Mouse (Mus musculus): Measurements from ENCODE around the gene Fbxo2. TPM values are rescaled to one million over a fixed set of nuclear protein-coding genes. Genes with fewer than 3 reads are reported as not detected.

The Fbxo2 gene
- polyA plus RNA-seq, 1 experiment from 2014 or later, result 1.2 TPM

DNA sequence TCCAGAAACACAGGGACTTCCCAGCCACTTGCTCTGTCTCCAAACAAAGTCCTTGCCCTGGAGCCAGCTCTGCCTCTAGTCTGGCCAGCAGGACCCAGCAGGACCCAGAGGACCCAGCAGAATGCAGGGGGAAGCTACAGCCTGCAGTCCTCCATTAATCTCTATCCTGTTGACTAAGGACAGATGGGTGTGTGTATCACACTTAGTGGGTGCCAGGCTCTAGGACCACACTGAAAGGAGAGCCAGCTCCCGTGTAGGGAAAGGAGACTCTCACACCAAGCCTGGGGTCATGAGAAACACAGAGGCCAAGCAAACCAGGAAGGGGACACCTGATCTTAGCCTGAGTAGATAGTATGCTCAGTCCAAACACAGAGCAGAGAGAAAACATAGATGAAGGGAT, 32.2 kb upstream of the Fbxo2 start:
- 72% methylated on average over 1 of the region's 1 CpGs for WGBS
- Histone ChIP-seq H3K4me1 (peaks cover 55% of the 10 kb centered on the region), H3K9me3 (no peaks in the 10 kb centered on the region), H3K9ac (no peak overlapping the region), H3K4me3 (replicated peaks) (no peak overlapping the region), H3K36me3 (replicated peaks) (no peaks in the 10 kb centered on the region), H3K27me3 (peaks cover 32% of the 10 kb centered on the region), H3K27ac (no peak overlapping the region), H3K4me2 (peak overlapping the region; percentile 91)
- ATAC-seq (ENCODE audit: low FRiP score), result no peak

- H3K9me3 ChIP-seq, result no peaks in the 10 kb centered on the region
- no peak overlapping the region for H3K27ac ChIP-seq
- peaks cover 50% of the 10 kb centered on the region for H3K4me1 ChIP-seq
- H3K27me3 ChIP-seq, result peaks cover 32% of the 10 kb centered on the region
- 0 out of 2 replicates have a peak overlapping the region, but pooled peaks have one; percentile 29 for H3K9ac ChIP-seq
- ATAC-seq (ENCODE audit: low FRiP score), result no peak
- WGBS, result 79% methylated on average over 2 of the region's 2 CpGs
- peak overlapping the region; percentile 91 for H3K4me2 ChIP-seq
- H3K4me3 ChIP-seq (replicated peaks), result peak overlapping the region; percentile 81; the same call in 1 of the 2 replicates
- H3K36me3 ChIP-seq (replicated peaks), result no peaks in the 10 kb centered on the region
These were observed 31.7 kb upstream of the Fbxo2 start for GRCm38 (mm10) chr4:148128672-148129071.

DNA sequence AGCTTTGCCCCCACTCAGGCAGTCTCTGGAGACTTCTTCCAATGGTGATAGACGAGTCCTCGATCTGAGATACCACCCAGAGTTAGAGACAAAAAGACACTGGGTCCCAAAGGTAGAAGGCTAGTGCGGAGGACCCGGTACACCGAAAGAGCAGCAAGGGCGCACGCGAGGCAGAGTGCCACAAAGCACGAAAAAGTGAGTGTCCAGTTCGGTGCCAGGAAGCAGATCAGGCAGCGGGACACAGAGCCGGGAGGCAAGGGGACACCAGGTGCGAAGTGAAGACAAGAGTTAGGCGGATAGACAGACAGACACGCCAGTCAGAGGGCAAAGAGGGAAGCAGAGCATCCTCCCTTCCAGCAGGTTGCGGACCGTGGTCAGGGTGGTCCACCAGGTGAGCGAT, 30.3 kb upstream of the Fbxo2 start, which contains the start of gene Mad2l2:
Mad2l2 (plus strand) TSS at position 252 of the 400 bp plus-strand sequence.
- 1% methylated on average over 18 of the region's 18 CpGs for WGBS
- H3K4me2 ChIP-seq, result peak within 1 kb of the TSS; percentile 91
- H3K27ac ChIP-seq, result peak within 1 kb of the TSS; percentile 96
- peak within 1 kb of the TSS; percentile 81 for H3K4me3 ChIP-seq (replicated peaks)
- ATAC-seq (ENCODE audit: low FRiP score), result peak; percentile 5; the same call in 1 of the 2 replicates
- H3K4me1 ChIP-seq, result peaks cover 47% of the 10 kb centered on the region
- H3K9me3 ChIP-seq, result no peaks in the 10 kb centered on the region
- no peaks in the 10 kb centered on the region for H3K36me3 ChIP-seq (replicated peaks)
- peak within 1 kb of the TSS; percentile 96 for H3K9ac ChIP-seq
- peaks cover 32% of the 10 kb centered on the region for H3K27me3 ChIP-seq

- Histone ChIP-seq H3K4me3 (replicated peaks) (peak within 1 kb of the TSS; percentile 81), H3K27me3 (peaks cover 32% of the 10 kb centered on the region), H3K36me3 (replicated peaks) (no peaks in the 10 kb centered on the region), H3K4me1 (peaks cover 47% of the 10 kb centered on the region), H3K9me3 (no peaks in the 10 kb centered on the region), H3K4me2 (peak within 1 kb of the TSS; percentile 91), H3K27ac (peak within 1 kb of the TSS; percentile 96), H3K9ac (peak within 1 kb of the TSS; percentile 96)
- under 1% methylated on average over 76 of the region's 87 CpGs for WGBS
- ATAC-seq (ENCODE audit: low FRiP score), result peak; percentile 89
These were observed 29.6 kb upstream of the Fbxo2 start, which contains the start of gene Draxin for GRCm38 (mm10) chr4:148130561-148131413. TSS of gene Draxin (minus strand) at chr4:148130698.

- ATAC-seq (ENCODE audit: low FRiP score), result peak; percentile 69
- peaks cover 47% of the 10 kb centered on the region for H3K4me1 ChIP-seq
These were observed 28.8 kb upstream of the Fbxo2 start for GRCm38 (mm10) chr4:148131497-148132081.

DNA sequence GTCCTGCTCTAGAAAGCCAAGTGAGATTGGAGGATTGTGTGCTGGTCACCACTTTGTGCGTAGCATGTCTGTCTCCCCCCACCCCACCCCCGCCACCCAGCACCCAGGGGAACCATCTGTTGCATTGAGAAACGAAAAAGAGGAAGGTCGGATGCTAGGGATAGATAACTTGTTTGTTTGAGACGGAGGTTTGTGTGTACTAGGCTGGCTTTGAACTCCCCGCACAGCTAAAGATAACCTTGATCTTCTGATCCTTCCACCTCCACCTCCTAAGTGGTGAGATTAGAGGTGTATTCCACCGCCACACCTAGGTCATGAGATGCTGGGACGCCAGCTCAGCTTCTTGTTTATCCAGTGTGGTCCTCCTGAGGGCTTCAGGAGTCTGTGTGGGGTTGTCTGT, 25.4 kb upstream of the Fbxo2 start:
- no peak overlapping the region for H3K4me2 ChIP-seq
- ATAC-seq (ENCODE audit: low FRiP score), result no peak
- 87% methylated on average over 8 of the region's 8 CpGs for WGBS
- no peak overlapping the region for H3K27ac ChIP-seq
- H3K27me3 ChIP-seq, result peaks cover 30% of the 10 kb centered on the region
- no peaks in the 10 kb centered on the region for H3K36me3 ChIP-seq (replicated peaks)
- H3K9ac ChIP-seq, result no peak overlapping the region
- H3K4me3 ChIP-seq (replicated peaks), result no peak overlapping the region
- no peaks in the 10 kb centered on the region for H3K9me3 ChIP-seq
- peaks cover 29% of the 10 kb centered on the region for H3K4me1 ChIP-seq

More at GRCm38 (mm10) chr4:148131497-148132081, 28.8 kb upstream of the Fbxo2 start:
- Histone ChIP-seq H3K4me3 (replicated peaks) (peak overlapping the region; percentile 81), H3K9me3 (no peaks in the 10 kb centered on the region), H3K9ac (peak overlapping the region; percentile 96), H3K36me3 (replicated peaks) (no peaks in the 10 kb centered on the region), H3K27me3 (peaks cover 32% of the 10 kb centered on the region), H3K27ac (peak overlapping the region; percentile 96), H3K4me2 (peak overlapping the region; percentile 91)
- under 1% methylated on average over 21 of the region's 21 CpGs for WGBS

- WGBS, result 72% methylated on average over 8 of the region's 8 CpGs
These were observed 22.9 kb upstream of the Fbxo2 start for GRCm38 (mm10) chr4:148137503-148137902.

DNA sequence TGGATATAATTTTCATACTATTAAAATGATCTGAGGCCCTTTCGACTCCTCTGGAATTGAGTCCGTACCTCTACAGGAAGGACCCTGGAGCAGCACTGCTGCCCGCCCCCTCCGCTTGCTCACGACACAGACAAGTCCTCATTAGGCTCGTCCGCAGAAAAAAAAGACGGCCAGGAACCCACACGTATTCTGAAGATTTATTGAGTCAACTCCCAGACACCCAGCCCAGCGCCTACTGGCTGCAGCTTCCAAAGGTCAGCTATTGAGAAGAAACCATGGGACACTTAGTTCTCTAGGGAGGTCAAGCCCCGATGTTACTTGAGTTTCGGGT, 20.7 kb upstream of the Fbxo2 start:
- H3K4me3 ChIP-seq (replicated peaks), result peak overlapping the region; percentile 59
- H3K36me3 ChIP-seq (replicated peaks), result peaks cover 14% of the 10 kb centered on the region
- H3K9ac ChIP-seq, result peak overlapping the region; percentile 65
- peak overlapping the region; percentile 88 for H3K4me2 ChIP-seq
- no peaks in the 10 kb centered on the region for H3K9me3 ChIP-seq
- peak; percentile 25 for ATAC-seq (ENCODE audit: low FRiP score)
- peaks cover 26% of the 10 kb centered on the region for H3K27me3 ChIP-seq
- H3K4me1 ChIP-seq, result peaks cover 19% of the 10 kb centered on the region
- WGBS, result under 1% methylated on average over 12 of the region's 12 CpGs
- H3K27ac ChIP-seq, result peak overlapping the region; percentile 89

More at GRCm38 (mm10) chr4:148137503-148137902, 22.9 kb upstream of the Fbxo2 start:
- Histone ChIP-seq H3K4me1 (peaks cover 17% of the 10 kb centered on the region), H3K4me2 (no peak overlapping the region), H3K9me3 (no peaks in the 10 kb centered on the region), H3K9ac (no peak overlapping the region), H3K27me3 (peaks cover 26% of the 10 kb centered on the region), H3K36me3 (replicated peaks) (no peaks in the 10 kb centered on the region), H3K27ac (no peak overlapping the region), H3K4me3 (replicated peaks) (no peak overlapping the region)
- no peak for ATAC-seq (ENCODE audit: low FRiP score)

GRCm38 (mm10) chr4:148140098-148141011, 20.1 kb upstream of the Fbxo2 start:
- H3K4me3 ChIP-seq (replicated peaks), result peak overlapping the region; percentile 59
- H3K9ac ChIP-seq, result peak overlapping the region; percentile 65
- peak overlapping the region; percentile 88 for H3K4me2 ChIP-seq
- under 1% methylated on average over 65 of the region's 65 CpGs for WGBS
- peaks cover 19% of the 10 kb centered on the region for H3K4me1 ChIP-seq
- ATAC-seq (ENCODE audit: low FRiP score), result peak; percentile 96
- H3K9me3 ChIP-seq, result no peaks in the 10 kb centered on the region
- peaks cover 20% of the 10 kb centered on the region for H3K36me3 ChIP-seq (replicated peaks)
- peaks cover 26% of the 10 kb centered on the region for H3K27me3 ChIP-seq
- H3K27ac ChIP-seq, result peak overlapping the region; percentile 89

- Histone ChIP-seq H3K27ac (no peak overlapping the region), H3K4me1 (peaks cover 16% of the 10 kb centered on the region), H3K9me3 (no peaks in the 10 kb centered on the region), H3K9ac (no peak overlapping the region), H3K27me3 (peaks cover 7% of the 10 kb centered on the region), H3K4me3 (replicated peaks) (no peak overlapping the region), H3K36me3 (replicated peaks) (peaks cover 41% of the 10 kb centered on the region), H3K4me2 (no peak overlapping the region)
- no peak for ATAC-seq (ENCODE audit: low FRiP score)
- WGBS, result 90% methylated on average over 5 of the region's 5 CpGs
These were observed 16.7 kb upstream of the Fbxo2 start for GRCm38 (mm10) chr4:148143721-148144120.

DNA sequence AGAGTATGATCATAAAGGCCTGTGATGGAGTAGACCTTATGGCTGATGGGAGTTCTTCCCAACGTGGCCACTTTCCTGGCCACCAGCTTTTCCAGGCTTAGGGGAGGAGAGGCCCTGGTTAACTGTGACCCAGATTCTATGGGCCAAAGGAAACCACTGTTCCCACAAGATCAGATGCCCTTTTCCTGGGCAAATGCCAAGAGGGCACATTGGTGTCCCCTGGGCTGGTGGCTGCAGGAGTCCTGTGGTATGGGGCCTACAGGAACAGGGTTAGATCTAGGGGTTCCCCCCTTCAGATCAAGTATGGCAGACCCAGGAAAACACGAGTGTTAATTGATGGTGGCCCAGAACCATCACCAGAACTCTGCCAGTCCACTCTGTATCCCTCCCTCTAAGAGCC, 12.7 kb upstream of the Fbxo2 start:
- Histone ChIP-seq H3K9me3 (no peaks in the 10 kb centered on the region), H3K36me3 (replicated peaks) (peaks cover 49% of the 10 kb centered on the region), H3K4me1 (peaks cover 16% of the 10 kb centered on the region), H3K4me3 (replicated peaks) (no peak overlapping the region), H3K9ac (no peak overlapping the region), H3K4me2 (no peak overlapping the region), H3K27ac (no peak overlapping the region), H3K27me3 (no peaks in the 10 kb centered on the region)
- 91% methylated on average over 2 of the region's 2 CpGs for WGBS
- no peak for ATAC-seq (ENCODE audit: low FRiP score)

DNA sequence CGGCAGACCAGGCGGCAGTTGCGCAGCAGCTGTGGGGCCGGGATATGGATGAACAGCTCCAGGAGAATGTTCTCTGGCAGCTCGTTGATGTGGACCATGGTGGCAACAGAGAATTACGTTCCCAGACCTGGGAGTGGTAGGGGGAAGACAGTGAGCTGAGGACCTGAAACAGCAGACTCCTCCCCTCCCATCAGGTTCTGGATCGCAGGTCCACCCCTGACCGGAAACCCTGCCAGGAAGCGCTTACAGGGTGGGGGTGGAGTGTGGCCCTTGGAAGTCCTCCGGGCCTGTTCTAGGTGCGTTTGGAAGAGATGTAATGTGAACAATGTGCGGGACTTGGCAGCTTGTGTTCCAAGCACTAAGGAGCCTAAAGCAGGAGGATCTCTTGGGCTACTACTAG, 10.9 kb upstream of the Fbxo2 start:
- Histone ChIP-seq H3K4me3 (replicated peaks) (no peak overlapping the region), H3K27ac (no peak overlapping the region), H3K4me1 (peaks cover 14% of the 10 kb centered on the region), H3K9ac (no peak overlapping the region), H3K9me3 (no peaks in the 10 kb centered on the region), H3K4me2 (no peak overlapping the region), H3K27me3 (no peaks in the 10 kb centered on the region), H3K36me3 (replicated peaks) (peaks cover 55% of the 10 kb centered on the region)
- 74% methylated on average over 12 of the region's 12 CpGs for WGBS
- ATAC-seq (ENCODE audit: low FRiP score), result no peak

Measured in forebrain, embryonic 12.5 days (tissue).